Mouse (Mus musculus) liver, embryonic 14.5 days (tissue): Measurements from ENCODE around the gene Mdp1. TPM values are rescaled to one million over a fixed set of nuclear protein-coding genes. Genes with fewer than 3 reads are reported as not detected.

Experiments
- ATAC-seq: fragments of 200-750 bp; cut with Nextera tagmentation; 2 replicates; pipeline ENCODE4 v1.8.0; 2017; ENCODE audit warnings: moderate number of reproducible peaks, mild to moderate bottlenecking, moderate library complexity; ENCODE audit not compliant: insufficient read depth
- DNase-seq, 3 experiments: peaks; one replicate each; pipeline ENCODE4 v3.0.0-alpha.2; 2012 to 2013; ENCODE audit warnings: low read depth in 3 of 3, low spot score in 3 of 3
- H3K27ac ChIP-seq: fragments of 300-500 bp; sonication (generic); 2 replicates; pipeline ENCODE4 v1.5.1; 2014; ENCODE audit warnings: moderate library complexity, mild to moderate bottlenecking, control low read depth, inconsistent platforms
- H3K27me3 ChIP-seq: fragments of 300-500 bp; sonication (generic); 2 replicates; pipeline ENCODE4 v1.6.1; 2014; ENCODE audit warnings: mild to moderate bottlenecking, low read length, moderate library complexity; ENCODE audit not compliant: control insufficient read depth, insufficient read depth
- H3K36me3 ChIP-seq: fragments of 300-500 bp; sonication (generic); replicated peaks from 2 replicates; pipeline ENCODE4 v1.6.1; 2014; ENCODE audit warnings: low read depth; ENCODE audit not compliant: control insufficient read depth, insufficient read depth
- H3K4me1 ChIP-seq, 2 experiments: fragments of 200-500 bp in 1 of 2; fragments of 300-500 bp in 1 of 2; sonication (generic) in 1 of 2; replicated peaks; 2 replicates each; pipeline ENCODE4 v1.6.1; 2012 to 2014; ENCODE audit warnings: antibody characterized with exemption in 1 of 2, inconsistent platforms in 1 of 2, low read length in 1 of 2; ENCODE audit not compliant: control insufficient read depth in 2 of 2, insufficient read depth in 2 of 2
- H3K4me2 ChIP-seq: fragments of 300-500 bp; sonication (generic); 2 replicates; pipeline ENCODE4 v1.6.1; 2014; ENCODE audit warnings: low read depth, mild to moderate bottlenecking, control low read depth, moderate library complexity
- H3K4me3 ChIP-seq, 2 experiments: fragments of 200-500 bp in 1 of 2; fragments of 300-500 bp in 1 of 2; sonication (generic) in 1 of 2; 2 replicates each; pipeline ENCODE4 v1.5.1; 2012 to 2014; ENCODE audit warnings: low read depth in 2 of 2, low read length in 2 of 2, mild to moderate bottlenecking in 2 of 2, control low read depth in 1 of 2, inconsistent platforms in 1 of 2, moderate library complexity in 1 of 2; ENCODE audit not compliant: insufficient read depth in 1 of 2
- H3K9ac ChIP-seq: fragments of 300-500 bp; sonication (generic); replicated peaks from 2 replicates; pipeline ENCODE4 v1.6.1; 2014; ENCODE audit warnings: mild to moderate bottlenecking, control low read depth, moderate library complexity
- H3K9me3 ChIP-seq: fragments of 300-500 bp; sonication (generic); 2 replicates; pipeline ENCODE4 v1.6.1; 2016; ENCODE audit warnings: low read length, mixed read lengths; ENCODE audit not compliant: control insufficient read depth
- CTCF ChIP-seq: IDR thresholded peaks from 2 replicates; pipeline ENCODE4 v1.5.1; 2016; ENCODE audit warnings: antibody characterized with exemption, low read depth, control low read depth
- EP300 ChIP-seq: IDR thresholded peaks from 2 replicates; pipeline ENCODE4 v1.6.1; 2016; ENCODE audit warnings: antibody characterized with exemption, low read depth
- WGBS: fragments of 180-500 bp; shearing (Covaris S2); extraction: QIAGEN DNeasy Blood & Tissue Kit; methylation state at CpG from one replicate; pipeline ENCODE4 v1.1.7; 2014; ENCODE audit not compliant: insufficient replicate concordance; 5-methylcytosine and 5-hydroxymethylcytosine counted together
- polyA plus RNA-seq, 2 experiments: library from polyadenylated mRNA; depleted of rRNA in 1 of 2; stranded (reverse) in 1 of 2; unstranded in 1 of 2; fragments of >200 nt; fragmentation: Nextera tagmentation in 1 of 2; extraction: Ambion mirVana in 1 of 2; gene quantifications; 2 replicates each; pipeline versions ENCODE4 v1.2.1 to v1.2.3; 2012 to 2014

The Mdp1 gene
- polyA plus RNA-seq (2012; rRNA removed) (11.6 and 13.4 TPM in 2 replicates), polyA plus RNA-seq (2014; fragmentation: Nextera tagmentation; extraction: Ambion mirVana) (15.5 and 16.6 TPM in 2 replicates)

DNA sequence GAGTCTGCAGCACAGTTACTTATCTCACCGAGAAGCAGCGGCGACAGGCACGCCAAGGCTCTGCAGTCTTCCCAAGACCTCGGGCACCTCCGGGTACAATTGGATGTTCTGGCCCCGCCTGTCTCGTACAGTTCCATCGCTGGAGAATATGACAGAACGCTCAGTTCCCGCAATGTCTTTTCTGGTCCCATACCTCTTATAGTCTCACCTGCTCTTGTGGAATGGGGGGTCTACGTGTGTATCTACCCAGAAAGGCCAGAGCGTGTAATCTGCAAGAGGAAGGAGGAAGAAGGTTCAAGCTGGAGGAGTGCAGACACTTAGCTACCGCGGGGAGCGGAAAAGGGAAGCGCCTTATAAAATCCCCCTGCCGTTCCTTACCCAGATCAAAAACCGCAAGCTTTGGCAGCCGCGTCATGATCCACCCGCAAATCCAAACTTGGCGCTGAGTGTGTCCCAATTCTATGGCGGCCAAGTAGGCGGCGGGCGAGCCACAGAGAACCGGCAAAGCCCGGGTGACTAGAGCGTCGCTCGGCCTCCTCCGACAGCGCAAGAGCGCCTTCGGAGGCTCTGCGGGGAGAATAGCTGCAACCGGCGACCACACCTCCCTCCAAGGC lies at the start of gene Mdp1:
Gene Mdp1, minus strand, starts transcription at position 549 of the 614 bp plus-strand sequence.
- Histone ChIP-seq H3K9ac (peak within 1 kb of the TSS; percentile 74), H3K4me1 (peaks cover 8 to 9% of the 10 kb centered on the region in 2 experiments; a peak in 3 of 4 replicates), H3K4me3 (peak within 1 kb of the TSS; percentile 70 to 88), H3K27ac (peak within 1 kb of the TSS; percentile 38), H3K27me3 (no peaks in the 10 kb centered on the region), H3K36me3 (peaks cover 17% of the 10 kb centered on the region), H3K4me2 (peak within 1 kb of the TSS; percentile 69), H3K9me3 (no peaks in the 10 kb centered on the region)
- DNase-seq (peak; percentile 73 to 83 (median 74)), ATAC-seq (peak; percentile 95)
- WGBS: under 1% methylated on average over 39 of the region's 39 CpGs
- peak; percentile 80 for TF ChIP-seq CTCF
- no peak for TF ChIP-seq EP300

DNA sequence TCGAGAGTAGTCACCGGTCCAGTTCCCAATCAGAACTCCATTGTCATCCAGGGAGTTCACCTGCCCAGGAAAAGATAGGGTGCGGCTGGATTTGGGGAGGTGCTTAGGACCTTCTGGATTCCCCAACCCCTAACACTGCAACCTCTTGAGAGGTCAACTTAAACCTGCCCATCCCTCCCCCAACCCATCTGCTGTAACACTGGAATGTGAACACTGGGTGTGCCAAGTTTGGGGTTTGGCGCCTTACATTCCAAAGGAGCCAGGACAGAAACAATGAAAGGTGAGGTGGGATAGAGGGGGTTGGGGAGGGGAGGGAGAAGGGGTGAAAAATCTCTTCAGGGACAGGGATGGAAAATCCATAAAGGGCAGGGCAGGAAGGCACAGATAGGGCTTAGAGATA lies 49.2 kb upstream of the Mdp1 start:
- Histone ChIP-seq H3K4me3 (no peak overlapping the region), H3K4me1 (peaks cover 0 to 26% of the 10 kb centered on the region in 2 experiments; a peak in 2 of 4 replicates), H3K9ac (no peak overlapping the region), H3K36me3 (no peaks in the 10 kb centered on the region), H3K9me3 (no peaks in the 10 kb centered on the region), H3K27ac (no peak overlapping the region), H3K4me2 (no peak overlapping the region), H3K27me3 (no peaks in the 10 kb centered on the region)
- DNase-seq (no peak), ATAC-seq (no peak)
- TF ChIP-seq EP300: no peak
- no peak for TF ChIP-seq CTCF
- 79% methylated on average over 4 of the region's 4 CpGs for WGBS

DNA sequence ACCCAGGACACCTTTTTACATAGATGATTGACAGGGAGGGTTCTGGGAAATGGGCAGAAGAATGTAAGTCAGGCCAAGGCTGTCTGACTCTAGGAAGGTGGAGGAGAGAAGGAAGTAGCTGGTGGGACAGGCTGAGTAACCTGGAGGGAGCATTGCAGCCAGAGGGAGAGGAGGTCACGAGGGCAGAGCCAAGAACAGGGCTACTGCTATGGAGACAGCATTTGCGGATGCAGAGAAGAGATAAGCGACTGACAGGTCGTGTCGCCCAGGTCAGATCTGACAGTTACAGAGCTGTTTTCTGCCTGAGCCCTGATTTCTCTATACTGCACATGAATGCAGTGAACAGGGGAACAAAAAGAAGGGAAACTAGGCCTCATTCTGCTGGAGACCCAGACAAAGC lies 47.1 kb upstream of the Mdp1 start:
- no peak for DNase-seq
- Histone ChIP-seq H3K9ac (no peak overlapping the region), H3K4me1 (peaks cover 0 to 22% of the 10 kb centered on the region in 2 experiments; a peak in 2 of 4 replicates), H3K4me3 (no peak overlapping the region), H3K9me3 (no peaks in the 10 kb centered on the region), H3K27ac (no peak overlapping the region), H3K27me3 (no peaks in the 10 kb centered on the region), H3K4me2 (no peak overlapping the region), H3K36me3 (no peaks in the 10 kb centered on the region)
- peak; percentile 67; the same call in 1 of the 2 replicates for ATAC-seq
- no peak for TF ChIP-seq CTCF
- TF ChIP-seq EP300: peak; percentile 52
- 14% methylated on average over 5 of the region's 5 CpGs for WGBS

DNA sequence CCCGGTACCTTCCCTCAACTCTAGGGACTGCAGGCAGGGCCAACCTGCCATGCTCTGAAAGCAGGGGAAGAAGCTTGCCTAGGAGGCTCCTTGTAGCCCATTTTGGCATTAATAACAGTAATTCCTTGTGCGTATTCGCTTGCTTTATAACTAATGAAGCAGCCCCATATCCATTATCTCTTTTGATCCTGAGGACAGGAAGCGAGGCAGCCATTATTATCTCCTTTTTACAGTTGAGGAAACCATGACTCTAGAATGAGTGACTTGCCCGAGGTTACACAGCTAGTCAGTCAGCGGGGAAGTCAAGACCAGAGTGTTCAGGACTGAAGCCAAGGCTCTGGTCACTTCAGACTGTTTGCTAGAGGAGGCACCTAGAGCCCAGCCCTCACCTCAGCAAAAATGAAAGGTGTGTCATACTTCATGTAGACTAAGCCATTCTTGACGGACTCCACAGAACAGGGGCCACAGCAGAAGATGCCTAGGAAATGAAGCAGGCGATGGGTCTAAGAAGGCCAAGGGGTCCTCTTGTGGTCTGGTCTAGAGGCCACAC lies 45.8 kb upstream of the Mdp1 start:
- H3K4me3 ChIP-seq: no peak overlapping the region
- H3K9me3 ChIP-seq: no peaks in the 10 kb centered on the region
- no peak overlapping the region for H3K4me2 ChIP-seq
- DNase-seq (no peak), ATAC-seq (no peak)
- TF ChIP-seq CTCF: no peak
- no peak for TF ChIP-seq EP300
- WGBS: 39% methylated on average over 8 of the region's 8 CpGs
- H3K9ac ChIP-seq: no peak overlapping the region
- H3K27ac ChIP-seq: no peak overlapping the region
- H3K4me1 ChIP-seq: peaks cover 0 to 22% of the 10 kb centered on the region in 2 experiments; a peak in 2 of 4 replicates
- no peaks in the 10 kb centered on the region for H3K27me3 ChIP-seq
- no peaks in the 10 kb centered on the region for H3K36me3 ChIP-seq

DNA sequence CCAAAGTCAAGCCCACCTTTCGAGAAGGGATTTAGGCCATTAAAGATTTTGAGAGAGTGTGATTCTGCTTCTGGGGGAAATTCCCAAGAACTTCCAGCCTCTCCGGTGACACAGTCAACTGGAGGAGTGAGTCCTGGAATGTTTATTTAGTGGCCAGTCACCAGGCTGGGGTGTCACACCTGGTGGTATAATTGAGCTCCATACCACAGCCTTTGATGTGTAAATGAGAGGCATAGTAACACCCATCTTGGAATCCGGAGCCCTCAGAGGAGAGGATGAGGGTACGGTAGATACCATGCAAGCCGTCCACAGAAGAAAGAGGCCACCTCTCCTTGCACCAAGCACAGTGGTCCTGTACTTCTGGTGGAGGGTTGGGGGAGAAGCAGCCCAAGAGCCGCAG lies 42.5 kb upstream of the Mdp1 start:
- Histone ChIP-seq H3K9ac (no peak overlapping the region), H3K9me3 (no peaks in the 10 kb centered on the region), H3K27ac (no peak overlapping the region), H3K4me2 (no peak overlapping the region), H3K4me1 (peaks cover 0 to 22% of the 10 kb centered on the region in 2 experiments; a peak in 2 of 4 replicates), H3K36me3 (no peaks in the 10 kb centered on the region), H3K4me3 (no peak overlapping the region), H3K27me3 (no peaks in the 10 kb centered on the region)
- 68% methylated on average over 6 of the region's 6 CpGs for WGBS
- DNase-seq: no peak
- no peak for TF ChIP-seq EP300
- TF ChIP-seq CTCF: no peak
- ATAC-seq: no peak
